Mouse (Mus musculus): ENCODE measurements around the gene Hira.

DNA sequence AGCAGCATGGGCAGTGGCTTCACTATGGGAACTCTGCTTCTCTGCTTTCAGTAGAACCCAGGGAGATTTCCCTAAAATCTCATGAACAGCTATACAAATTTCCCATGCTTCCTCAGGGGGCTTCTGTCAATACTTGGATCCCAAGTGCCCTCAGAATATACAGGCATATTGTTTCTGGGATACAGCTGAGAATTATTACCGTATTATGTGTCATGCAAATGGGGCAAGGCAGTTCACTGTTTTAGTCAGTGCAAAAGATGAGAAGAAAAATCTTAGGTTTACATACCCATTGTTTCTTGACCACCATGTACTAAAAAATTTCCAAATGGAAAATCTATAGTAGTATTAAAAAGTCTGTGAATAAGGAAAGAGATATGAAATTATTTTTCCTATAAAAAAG, 126.9 kb downstream of the Hira start:
- TF ChIP-seq CTCF (IDR thresholded peaks at IDR 0.05; ENCODE audit: low read depth) (no peak), EP300 (optimal IDR thresholded peaks at IDR 0.05) (no peak)

Measured in stomach, postnatal 0 days (tissue).